Mouse (Mus musculus) stomach, embryonic 16.5 days (tissue): ENCODE results near the gene Csrnp3. TPM values are rescaled to one million over a fixed set of nuclear protein-coding genes. Genes with fewer than 3 reads are reported as not detected.

ENCODE experiments used
- ATAC-seq: fragments of 200-750 bp; cut with Nextera tagmentation; 2 replicates; pipeline ENCODE4 v1.8.0; 2017; ENCODE audit warnings: moderate number of reproducible peaks, moderate TSS enrichment; ENCODE audit not compliant: insufficient read depth, low FRiP score
- H3K27ac ChIP-seq: fragments of 300-500 bp; sonication (generic); 2 replicates; pipeline ENCODE4 v1.5.1; 2014; ENCODE audit warnings: low read length
- H3K27me3 ChIP-seq: fragments of 300-500 bp; sonication (generic); 2 replicates; pipeline ENCODE4 v1.6.1; 2014; ENCODE audit warnings: low read length, control low read depth, mixed read lengths; ENCODE audit not compliant: control insufficient read depth, insufficient read depth
- H3K36me3 ChIP-seq: fragments of 300-500 bp; sonication (generic); 2 replicates; pipeline ENCODE4 v1.6.1; 2014; ENCODE audit warnings: low read length; ENCODE audit not compliant: control insufficient read depth, insufficient read depth
- H3K4me1 ChIP-seq: fragments of 300-500 bp; sonication (generic); 2 replicates; pipeline ENCODE4 v1.6.1; 2014; ENCODE audit warnings: low read length, control low read depth, mixed read lengths; ENCODE audit not compliant: control insufficient read depth, insufficient read depth
- H3K4me2 ChIP-seq: fragments of 300-500 bp; sonication (generic); 2 replicates; pipeline ENCODE4 v1.6.1; 2014; ENCODE audit warnings: low read depth, low read length, mixed read lengths
- H3K4me3 ChIP-seq: fragments of 300-500 bp; sonication (generic); replicated peaks from 2 replicates; pipeline ENCODE4 v1.5.1; 2014; ENCODE audit warnings: mild to moderate bottlenecking, low read length
- H3K9ac ChIP-seq: fragments of 300-500 bp; sonication (generic); 2 replicates; pipeline ENCODE4 v1.6.1; 2014; ENCODE audit warnings: low read length
- H3K9me3 ChIP-seq: fragments of 300-500 bp; sonication (generic); replicated peaks from 2 replicates; pipeline ENCODE4 v1.6.1; 2016; ENCODE audit warnings: low read length, control low read depth; ENCODE audit not compliant: control insufficient read depth
- WGBS: fragments of 180-500 bp; shearing (Covaris S2); extraction: QIAGEN DNeasy Blood & Tissue Kit; methylation state at CpG from one replicate; pipeline ENCODE4 v1.1.7; 2014; 5-methylcytosine and 5-hydroxymethylcytosine counted together
- polyA plus RNA-seq: library from polyadenylated mRNA; unstranded; fragments of >200 nt; fragmentation: Nextera tagmentation; extraction: Ambion mirVana; gene quantifications from 2 replicates; pipeline ENCODE4 v1.2.1, GENCODE M21; 2015

Gene Csrnp3
- polyA plus RNA-seq, 1 experiment from 2014 or later, result 1.3 TPM

DNA sequence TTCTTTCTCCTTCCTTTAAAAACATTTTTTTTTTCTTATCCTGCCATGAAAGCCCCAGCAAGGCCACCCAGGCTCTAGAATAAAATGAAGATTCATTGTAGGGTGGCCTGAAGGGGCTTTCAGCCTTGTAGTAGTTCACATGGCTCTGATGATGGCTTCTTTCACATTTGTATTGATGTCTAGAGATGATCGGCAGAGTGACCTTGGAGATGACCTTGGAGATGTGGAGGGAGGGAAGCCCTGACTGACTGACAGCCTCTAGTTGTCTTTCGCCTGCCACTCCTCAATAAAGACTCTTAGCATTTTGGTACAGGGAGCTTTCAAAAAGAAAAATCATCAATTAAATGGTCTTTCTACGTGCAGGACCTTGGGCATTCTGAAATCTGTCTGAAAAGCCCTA lies 63.0 kb downstream of the Csrnp3 start:
- Histone ChIP-seq H3K27ac (no peak overlapping the region), H3K4me1 (no peaks in the 10 kb centered on the region), H3K36me3 (no peaks in the 10 kb centered on the region), H3K27me3 (no peaks in the 10 kb centered on the region), H3K9me3 (no peaks in the 10 kb centered on the region), H3K9ac (no peak overlapping the region), H3K4me2 (no peak overlapping the region), H3K4me3 (no peak overlapping the region)
- WGBS, result 72% methylated on average over 3 of the region's 3 CpGs
- ATAC-seq, result no peak

GRCm38 (mm10) chr2:65909724-65910521 lies 64.4 kb downstream of the Csrnp3 start:
- no peak overlapping the region for H3K4me2 ChIP-seq
- 36% methylated on average over 13 of the region's 13 CpGs for whole genome bisulfite sequencing
- no peak overlapping the region for H3K27ac ChIP-seq
- H3K4me1 ChIP-seq, result no peaks in the 10 kb centered on the region
- H3K27me3 ChIP-seq, result no peaks in the 10 kb centered on the region
- no peak overlapping the region for H3K9ac ChIP-seq
- no peak overlapping the region for H3K4me3 ChIP-seq
- ATAC-seq, result no peak
- H3K9me3 ChIP-seq, result no peaks in the 10 kb centered on the region
- no peaks in the 10 kb centered on the region for H3K36me3 ChIP-seq

- H3K9ac ChIP-seq, result no peak overlapping the region
- no peak overlapping the region for H3K27ac ChIP-seq
- no peaks in the 10 kb centered on the region for H3K4me1 ChIP-seq
- WGBS, result 27% methylated on average over 7 of the region's 7 CpGs
- H3K36me3 ChIP-seq, result no peaks in the 10 kb centered on the region
- no peak for ATAC-seq
- H3K4me2 ChIP-seq, result no peak overlapping the region
- H3K27me3 ChIP-seq, result no peaks in the 10 kb centered on the region
- no peaks in the 10 kb centered on the region for H3K9me3 ChIP-seq
- no peak overlapping the region for H3K4me3 ChIP-seq
Observed at GRCm38 (mm10) chr2:65915994-65916393, 70.4 kb downstream of the Csrnp3 start.

GRCm38 (mm10) chr2:65920651-65921412 lies 75.3 kb downstream of the Csrnp3 start:
- Histone ChIP-seq H3K9me3 (no peaks in the 10 kb centered on the region), H3K4me2 (peak overlapping the region; percentile 24; the same call in 1 of the 2 replicates), H3K4me1 (no peaks in the 10 kb centered on the region), H3K4me3 (no peak overlapping the region), H3K9ac (no peak overlapping the region), H3K36me3 (no peaks in the 10 kb centered on the region), H3K27ac (no peak overlapping the region), H3K27me3 (no peaks in the 10 kb centered on the region)
- WGBS, result 28% methylated on average over 9 of the region's 9 CpGs
- ATAC-seq, result no peak

GRCm38 (mm10) chr2:65925363-65925941 lies 79.9 kb downstream of the Csrnp3 start:
- H3K4me1 ChIP-seq, result no peaks in the 10 kb centered on the region
- no peak overlapping the region for H3K4me2 ChIP-seq
- no peak overlapping the region for H3K27ac ChIP-seq
- WGBS, result 66% methylated on average over 15 of the region's 15 CpGs
- H3K9me3 ChIP-seq, result no peaks in the 10 kb centered on the region
- no peaks in the 10 kb centered on the region for H3K27me3 ChIP-seq
- no peaks in the 10 kb centered on the region for H3K36me3 ChIP-seq
- H3K4me3 ChIP-seq, result no peak overlapping the region
- ATAC-seq, result no peak
- H3K9ac ChIP-seq, result no peak overlapping the region

GRCm38 (mm10) chr2:65926935-65927708 lies 81.6 kb downstream of the Csrnp3 start:
- no peak overlapping the region for H3K9ac ChIP-seq
- WGBS, result 63% methylated on average over 8 of the region's 8 CpGs
- no peak overlapping the region for H3K27ac ChIP-seq
- no peaks in the 10 kb centered on the region for H3K27me3 ChIP-seq
- no peaks in the 10 kb centered on the region for H3K4me1 ChIP-seq
- H3K4me2 ChIP-seq, result no peak overlapping the region
- H3K4me3 ChIP-seq, result no peak overlapping the region
- H3K36me3 ChIP-seq, result no peaks in the 10 kb centered on the region
- ATAC-seq, result no peak
- H3K9me3 ChIP-seq, result no peaks in the 10 kb centered on the region

- Histone ChIP-seq H3K27ac (no peak overlapping the region), H3K4me3 (no peak overlapping the region), H3K27me3 (no peaks in the 10 kb centered on the region), H3K36me3 (no peaks in the 10 kb centered on the region), H3K9me3 (no peaks in the 10 kb centered on the region), H3K9ac (no peak overlapping the region), H3K4me2 (no peak overlapping the region), H3K4me1 (no peaks in the 10 kb centered on the region)
- 41% methylated on average over 3 of the region's 3 CpGs for WGBS
- ATAC-seq, result no peak
Observed at GRCm38 (mm10) chr2:65929286-65929685, 83.7 kb downstream of the Csrnp3 start.

- no peaks in the 10 kb centered on the region for H3K9me3 ChIP-seq
- no peak overlapping the region for H3K4me3 ChIP-seq
- no peak for ATAC-seq
- H3K4me2 ChIP-seq, result no peak overlapping the region
- H3K4me1 ChIP-seq, result no peaks in the 10 kb centered on the region
- no peaks in the 10 kb centered on the region for H3K27me3 ChIP-seq
- 69% methylated on average over 11 of the region's 11 CpGs for WGBS
- H3K9ac ChIP-seq, result no peak overlapping the region
- no peaks in the 10 kb centered on the region for H3K36me3 ChIP-seq
- H3K27ac ChIP-seq, result no peak overlapping the region
Observed at GRCm38 (mm10) chr2:65929927-65930326, 84.4 kb downstream of the Csrnp3 start.
